Mouse (Mus musculus) heart, adult 2 months (tissue): ENCODE results near the gene Rnf24.
A peak's percentile ranks its signal among the peaks of the same experiment; 100 is the strongest.

Source experiments
- CTCF ChIP-seq: fragments of 200-600 bp; IDR thresholded peaks from 2 replicates; pipeline ENCODE4 v1.8.1; 2022; ENCODE audit warnings: antibody characterized with exemption, mild to moderate bottlenecking, moderate library complexity
- EP300 ChIP-seq: fragments of 200-500 bp; IDR thresholded peaks from 2 replicates; pipeline ENCODE4 v1.6.1; 2011; ENCODE audit warnings: low read depth, low read length, control low read depth; ENCODE audit not compliant: insufficient read depth

GRCm38 (mm10) chr2:131262680-131263670 lies 89.7 kb downstream of the Rnf24 start:
- TF ChIP-seq CTCF, result no peak
- 0 out of 2 replicates have a peak, but pooled peaks have one; percentile 6 for TF ChIP-seq EP300
